Mouse (Mus musculus) adrenal gland (tissue): Measurements from ENCODE around the gene Fgd6.

Source experiments
- intact Hi-C: fragments of 180-260 bp; cut with DNase I; formaldehyde crosslinking; loops from one replicate; pipeline ENCODE4 v1.15.1; 2025

Fgd6 gene

GRCm38 (mm10) chr10:94087367-94088077 is 51.7 kb downstream of the Fgd6 start:
- intact Hi-C loops = no loop called here

GRCm38 (mm10) chr10:94090032-94090431 is 54.2 kb downstream of the Fgd6 start:
- intact Hi-C loops = no loop called here

- intact Hi-C loops = no loop called here
These were observed 57.7 kb downstream of the Fgd6 start for GRCm38 (mm10) chr10:94093534-94093933.

GRCm38 (mm10) chr10:94095743-94096465 is 60.1 kb downstream of the Fgd6 start:
- intact Hi-C loops = no loop called here

GRCm38 (mm10) chr10:94097081-94097845 is 61.5 kb downstream of the Fgd6 start:
- intact Hi-C loops = no loop called here

- intact Hi-C loops = no loop called here
These were observed 62.3 kb downstream of the Fgd6 start for GRCm38 (mm10) chr10:94098100-94098499.

- intact Hi-C loops = no loop called here
These were observed 69.7 kb downstream of the Fgd6 start for GRCm38 (mm10) chr10:94105498-94105897.

- intact Hi-C loops = no loop called here
These were observed 71.4 kb downstream of the Fgd6 start for GRCm38 (mm10) chr10:94107168-94107567.

- intact Hi-C loops = no loop called here
These were observed 71.8 kb downstream of the Fgd6 start for GRCm38 (mm10) chr10:94107607-94108006.

GRCm38 (mm10) chr10:94108791-94109190 is 73.0 kb downstream of the Fgd6 start:
- intact Hi-C loops = no loop called here

GRCm38 (mm10) chr10:94110834-94111754 is 75.3 kb downstream of the Fgd6 start:
- intact Hi-C loops = no loop called here

- intact Hi-C loops = no loop called here
These were observed 76.4 kb downstream of the Fgd6 start for GRCm38 (mm10) chr10:94112207-94112606.

- intact Hi-C loops = loop anchor here (1.0 to 5.0 kb wide), 3 partner anchors 80 to 299 kb away; partner anchors contain the start of gene Fgd6
These were observed 80.2 kb downstream of the Fgd6 start for GRCm38 (mm10) chr10:94115893-94116599.

GRCm38 (mm10) chr10:94116781-94117340 is 81.1 kb downstream of the Fgd6 start:
- intact Hi-C loops = loop anchor here (1.0 to 5.0 kb wide), 3 partner anchors 81 to 300 kb away; partner anchors contain the start of gene Fgd6

GRCm38 (mm10) chr10:94117916-94118315 is 82.1 kb downstream of the Fgd6 start:
- intact Hi-C loops = loop anchor here (5.0 kb wide), 2 partner anchors 106 to 301 kb away; no protein-coding TSS in a partner anchor

- intact Hi-C loops = loop anchor here (5.0 kb wide), 2 partner anchors 107 to 302 kb away; no protein-coding TSS in a partner anchor
These were observed 83.2 kb downstream of the Fgd6 start for GRCm38 (mm10) chr10:94118993-94119392.

- intact Hi-C loops = no loop called here
These were observed 84.9 kb downstream of the Fgd6 start for GRCm38 (mm10) chr10:94120676-94121075.

- intact Hi-C loops = no loop called here
These were observed 86.8 kb downstream of the Fgd6 start for GRCm38 (mm10) chr10:94122595-94122994.

GRCm38 (mm10) chr10:94123581-94123980 is 87.8 kb downstream of the Fgd6 start:
- intact Hi-C loops = no loop called here

GRCm38 (mm10) chr10:94124376-94124775 is 88.6 kb downstream of the Fgd6 start:
- intact Hi-C loops = no loop called here
